Mouse (Mus musculus): ENCODE measurements at regions not wholly inside any gene's neighbourhood (a gene's known extent, or its start where the extent isn't known, plus 50 kb on each side); places are given as distances from the start of the nearest gene placed in this dataset.

DNA sequence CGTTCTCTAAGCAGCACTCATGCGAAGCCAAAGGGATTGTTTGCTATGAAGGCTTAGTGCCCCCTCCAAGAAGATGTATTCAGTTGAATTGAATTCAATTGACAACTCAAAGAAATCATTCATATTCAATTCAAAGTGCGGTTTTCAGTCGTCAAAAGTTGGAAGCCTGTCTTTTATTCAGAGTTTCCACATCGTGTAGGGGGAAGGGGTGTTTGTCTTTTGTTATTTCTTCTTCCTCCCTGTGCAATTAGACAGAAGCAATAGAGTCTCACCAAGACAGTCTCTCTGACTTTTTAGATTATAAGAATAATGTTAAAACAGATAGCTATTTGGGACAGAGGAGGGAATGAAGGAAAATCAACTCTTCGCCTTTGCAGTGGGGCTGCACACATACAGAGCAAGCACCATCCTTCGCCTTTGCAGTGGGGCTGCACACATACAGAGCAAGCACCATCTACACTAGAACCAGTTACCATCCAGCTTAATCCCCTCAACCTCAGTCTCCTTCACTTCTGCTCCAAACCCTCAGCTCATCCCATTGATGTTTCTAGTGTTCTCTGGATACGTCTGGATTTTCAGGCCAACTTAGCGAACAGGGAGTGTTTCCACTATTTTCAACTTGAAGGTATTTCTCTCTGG lies 246.7 kb downstream of the Fam49a start:
- 31% methylated on average over 9 of the region's 9 CpGs for WGBS
- no peak overlapping the region for H3K4me2 ChIP-seq
- ATAC-seq = peak; percentile 61
- H3K27ac ChIP-seq = peak overlapping the region; percentile 49
- no peak overlapping the region for H3K9ac ChIP-seq
- no peaks in the 10 kb centered on the region for H3K9me3 ChIP-seq (replicated peaks)
- peaks cover 32% of the 10 kb centered on the region for H3K4me1 ChIP-seq
- H3K4me3 ChIP-seq = no peak overlapping the region
- H3K36me3 ChIP-seq (ENCODE audit: poor library complexity, severe bottlenecking) = no peaks in the 10 kb centered on the region
- no peaks in the 10 kb centered on the region for H3K27me3 ChIP-seq

DNA sequence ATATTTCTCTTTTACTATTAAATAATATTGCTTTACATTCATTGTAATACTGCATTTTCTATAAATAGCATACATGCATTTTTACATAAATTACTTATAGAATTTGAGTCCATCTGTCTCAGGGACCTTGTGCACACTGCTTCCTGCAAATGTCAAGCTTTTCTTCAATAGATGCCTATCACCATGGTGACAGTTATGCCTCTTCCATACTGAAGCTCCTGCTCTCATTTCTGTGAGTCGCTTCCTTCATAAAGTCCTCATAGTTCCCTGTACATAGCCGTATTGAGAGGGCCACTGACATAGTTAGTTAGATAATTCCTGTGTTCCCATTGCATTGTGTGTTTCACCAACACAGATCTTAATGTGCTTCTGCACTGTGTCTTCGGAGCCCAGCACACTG lies 244.7 kb downstream of the Fam49a start:
- no peak overlapping the region for H3K4me2 ChIP-seq
- 83% methylated on average over 3 of the region's 3 CpGs for WGBS
- H3K9me3 ChIP-seq (replicated peaks) = no peaks in the 10 kb centered on the region
- no peak overlapping the region for H3K9ac ChIP-seq
- H3K27me3 ChIP-seq = no peaks in the 10 kb centered on the region
- no peaks in the 10 kb centered on the region for H3K36me3 ChIP-seq (ENCODE audit: poor library complexity, severe bottlenecking)
- no peak for ATAC-seq
- H3K4me3 ChIP-seq = no peak overlapping the region
- H3K4me1 ChIP-seq = peaks cover 32% of the 10 kb centered on the region
- peak overlapping the region; percentile 19; the same call in 1 of the 2 replicates for H3K27ac ChIP-seq

DNA sequence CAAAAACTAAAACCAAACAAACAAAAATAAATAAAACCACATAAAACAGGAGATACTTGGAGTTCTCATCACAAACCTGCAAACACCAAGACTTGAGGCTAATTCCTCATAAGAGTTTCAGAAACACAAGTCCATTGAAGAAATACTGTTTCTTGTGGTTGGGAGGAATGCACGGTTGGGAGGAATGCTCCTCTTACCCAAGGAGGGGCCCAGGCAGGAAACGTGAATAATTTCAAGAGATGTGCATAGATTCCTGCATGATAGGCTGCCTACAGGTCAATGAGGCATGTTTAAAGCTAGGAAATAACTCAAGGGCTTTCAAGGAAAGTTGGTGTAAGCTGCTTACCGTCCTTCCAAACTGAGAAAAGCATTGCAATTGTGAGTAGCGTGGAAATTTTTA lies 243.7 kb downstream of the Fam49a start:
- Histone ChIP-seq H3K4me3 (no peak overlapping the region), H3K36me3 (ENCODE audit: poor library complexity, severe bottlenecking) (no peaks in the 10 kb centered on the region), H3K9ac (no peak overlapping the region), H3K27ac (no peak overlapping the region), H3K27me3 (no peaks in the 10 kb centered on the region), H3K4me2 (no peak overlapping the region), H3K4me1 (peaks cover 32% of the 10 kb centered on the region), H3K9me3 (replicated peaks) (no peaks in the 10 kb centered on the region)
- no peak for ATAC-seq
- WGBS = 84% methylated on average over 4 of the region's 4 CpGs

DNA sequence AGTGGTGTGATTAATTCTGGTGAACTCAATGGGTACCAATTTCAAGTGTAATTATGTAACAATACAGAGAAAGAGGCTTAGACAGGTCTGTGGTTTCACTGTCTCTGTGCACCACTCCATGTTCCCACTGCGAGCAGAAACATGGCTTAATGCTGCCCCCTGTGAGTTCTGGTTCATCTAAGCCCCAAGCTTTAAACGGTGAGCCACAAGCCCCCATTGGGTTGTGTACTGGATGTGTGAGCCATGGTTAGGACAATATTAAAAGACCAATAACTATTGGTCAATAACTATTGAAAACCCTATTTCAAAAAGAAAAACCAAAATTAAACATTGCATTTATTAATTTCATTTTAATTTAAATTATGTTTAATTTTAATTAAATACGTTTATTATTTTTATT lies 238.0 kb downstream of the Fam49a start:
- no peaks in the 10 kb centered on the region for H3K9me3 ChIP-seq (replicated peaks)
- H3K4me3 ChIP-seq = no peak overlapping the region
- H3K4me2 ChIP-seq = no peak overlapping the region
- H3K36me3 ChIP-seq (ENCODE audit: poor library complexity, severe bottlenecking) = no peaks in the 10 kb centered on the region
- H3K4me1 ChIP-seq = no peaks in the 10 kb centered on the region
- H3K27me3 ChIP-seq = no peaks in the 10 kb centered on the region
- H3K27ac ChIP-seq = no peak overlapping the region
- H3K9ac ChIP-seq = no peak overlapping the region
- WGBS = 47% methylated on average over 3 of the region's 3 CpGs
- ATAC-seq = no peak

DNA sequence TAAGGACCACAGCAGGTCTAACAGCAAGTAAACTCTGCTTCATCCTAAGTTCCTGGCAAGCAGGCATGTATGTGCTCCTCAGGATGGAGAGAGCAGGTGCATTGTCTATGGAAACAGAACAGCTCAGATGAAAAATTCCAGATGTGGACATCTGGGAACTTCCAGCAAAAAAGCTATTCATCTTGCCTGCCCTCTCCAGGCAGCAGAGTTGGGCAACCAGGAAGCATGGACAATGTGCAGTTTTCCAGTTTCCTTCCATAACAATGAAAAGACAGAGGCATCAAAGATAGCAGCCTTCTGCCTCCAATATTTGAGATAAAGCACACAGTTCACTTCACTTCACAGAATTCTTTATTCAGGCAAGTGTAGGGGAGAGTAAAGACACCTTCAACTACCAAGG lies 236.7 kb downstream of the Fam49a start:
- no peak for ATAC-seq
- Histone ChIP-seq H3K27ac (no peak overlapping the region), H3K9ac (no peak overlapping the region), H3K4me1 (no peaks in the 10 kb centered on the region), H3K27me3 (no peaks in the 10 kb centered on the region), H3K4me3 (no peak overlapping the region), H3K36me3 (ENCODE audit: poor library complexity, severe bottlenecking) (no peaks in the 10 kb centered on the region), H3K4me2 (no peak overlapping the region), H3K9me3 (replicated peaks) (no peaks in the 10 kb centered on the region)

DNA sequence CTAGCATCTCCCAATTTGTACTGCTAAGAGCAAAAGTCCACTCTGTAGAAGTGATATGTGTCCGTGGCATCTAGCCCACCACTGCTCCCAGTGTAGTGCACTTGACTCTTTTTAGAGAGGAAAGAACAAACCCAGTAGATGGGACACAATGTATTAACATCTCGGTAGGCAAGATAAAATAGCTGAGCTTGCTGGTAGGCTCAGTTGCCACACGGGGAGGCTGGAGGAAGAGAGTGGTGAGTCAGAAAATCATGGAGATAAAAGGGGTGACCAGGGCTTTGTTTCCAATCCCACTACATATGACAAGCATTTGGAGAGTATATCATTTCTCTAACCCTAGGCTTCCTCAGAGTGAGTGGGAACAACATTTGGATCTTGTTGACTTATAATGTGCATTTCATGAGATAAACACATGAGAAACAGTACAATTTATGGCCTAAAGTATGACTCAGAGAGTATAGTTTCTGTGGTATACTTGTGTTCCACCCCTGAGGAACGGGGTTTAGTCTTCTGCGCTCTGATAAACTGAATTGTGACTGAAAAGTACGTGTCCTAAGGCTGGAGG lies 235.4 kb downstream of the Fam49a start:
- no peak overlapping the region for H3K4me2 ChIP-seq
- H3K36me3 ChIP-seq (ENCODE audit: poor library complexity, severe bottlenecking) = no peaks in the 10 kb centered on the region
- H3K4me3 ChIP-seq = no peak overlapping the region
- 90% methylated on average over 6 of the region's 6 CpGs for WGBS
- ATAC-seq = no peak
- no peaks in the 10 kb centered on the region for H3K27me3 ChIP-seq
- no peaks in the 10 kb centered on the region for H3K4me1 ChIP-seq
- H3K9ac ChIP-seq = no peak overlapping the region
- H3K27ac ChIP-seq = no peak overlapping the region
- H3K9me3 ChIP-seq (replicated peaks) = no peaks in the 10 kb centered on the region

DNA sequence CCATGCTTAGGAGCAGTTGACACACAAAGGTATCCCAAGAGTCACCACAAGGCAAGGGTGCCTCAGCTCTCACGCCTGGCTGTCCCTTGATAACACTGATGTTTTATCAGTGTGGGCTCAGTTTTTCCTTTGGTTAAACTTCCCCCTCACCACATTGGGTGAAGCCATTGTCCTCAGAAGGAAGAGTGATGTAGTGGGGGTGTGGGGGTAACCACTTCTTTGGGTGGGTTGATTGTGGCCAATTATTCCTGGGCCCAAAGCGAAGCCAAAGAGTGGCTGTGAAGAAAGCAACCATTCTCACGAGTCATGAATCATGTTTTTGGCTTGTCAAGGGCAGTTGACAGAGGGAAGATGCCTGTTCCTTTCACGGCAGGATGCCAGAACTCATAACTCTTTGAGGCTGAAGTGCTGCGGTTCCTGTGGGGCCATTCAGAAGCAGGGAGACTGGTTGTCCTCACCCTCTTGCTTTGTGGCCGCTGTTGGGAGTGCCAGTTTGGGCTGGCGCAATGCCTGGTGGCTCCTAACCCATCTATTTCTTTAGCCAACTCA lies 234.7 kb downstream of the Fam49a start:
- no peak for ATAC-seq
- Histone ChIP-seq H3K27ac (no peak overlapping the region), H3K9ac (no peak overlapping the region), H3K4me1 (no peaks in the 10 kb centered on the region), H3K4me2 (no peak overlapping the region), H3K4me3 (no peak overlapping the region), H3K9me3 (replicated peaks) (no peaks in the 10 kb centered on the region), H3K27me3 (no peaks in the 10 kb centered on the region), H3K36me3 (ENCODE audit: poor library complexity, severe bottlenecking) (no peaks in the 10 kb centered on the region)
- 92% methylated on average over 7 of the region's 7 CpGs for WGBS

DNA sequence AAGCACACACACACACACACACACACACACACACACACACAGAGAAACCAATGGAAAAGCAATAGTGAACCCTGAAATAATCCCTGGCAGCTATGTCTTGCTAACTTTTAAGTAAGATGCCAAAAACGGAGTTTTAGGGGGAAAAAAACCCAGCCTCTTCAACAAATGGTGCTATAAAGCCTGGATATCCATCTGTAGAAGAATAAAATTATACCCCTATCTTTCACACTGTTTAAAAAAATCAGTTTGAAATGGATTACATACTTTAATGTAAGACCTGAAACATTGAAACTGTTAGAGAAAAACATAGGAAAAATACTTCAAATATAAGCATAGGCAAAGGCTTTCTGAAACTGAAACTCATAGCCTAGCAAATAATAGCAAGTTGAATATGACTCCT lies 228.2 kb downstream of the Fam49a start:
- H3K27me3 ChIP-seq = no peaks in the 10 kb centered on the region
- no peaks in the 10 kb centered on the region for H3K4me1 ChIP-seq
- no peak overlapping the region for H3K4me3 ChIP-seq
- H3K27ac ChIP-seq = no peak overlapping the region
- H3K36me3 ChIP-seq (ENCODE audit: poor library complexity, severe bottlenecking) = no peaks in the 10 kb centered on the region
- 85% methylated on average over 1 of the region's 1 CpGs for whole genome bisulfite sequencing
- ATAC-seq = no peak
- no peak overlapping the region for H3K4me2 ChIP-seq
- H3K9ac ChIP-seq = no peak overlapping the region
- H3K9me3 ChIP-seq (replicated peaks) = no peaks in the 10 kb centered on the region

DNA sequence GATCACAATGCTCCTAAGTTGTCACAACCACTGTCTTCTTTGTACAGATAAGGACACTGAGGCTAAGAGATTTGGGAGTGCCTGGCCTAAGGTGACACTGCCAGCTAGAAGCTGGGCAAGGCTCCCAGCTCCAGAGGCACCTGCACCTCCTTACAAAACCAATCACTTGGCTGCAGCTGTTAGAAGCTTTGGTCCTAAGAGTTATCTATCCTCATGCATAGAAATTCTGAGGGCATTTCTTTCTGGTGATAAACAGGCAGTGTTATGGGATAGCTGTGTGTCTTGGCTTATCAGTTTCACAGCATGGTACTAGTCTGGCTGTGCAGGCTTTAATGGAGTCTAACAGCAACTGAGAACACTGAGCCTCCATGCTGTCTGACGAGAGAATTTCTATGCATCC lies 226.2 kb downstream of the Fam49a start:
- WGBS = 78% methylated on average over 1 of the region's 1 CpGs

DNA sequence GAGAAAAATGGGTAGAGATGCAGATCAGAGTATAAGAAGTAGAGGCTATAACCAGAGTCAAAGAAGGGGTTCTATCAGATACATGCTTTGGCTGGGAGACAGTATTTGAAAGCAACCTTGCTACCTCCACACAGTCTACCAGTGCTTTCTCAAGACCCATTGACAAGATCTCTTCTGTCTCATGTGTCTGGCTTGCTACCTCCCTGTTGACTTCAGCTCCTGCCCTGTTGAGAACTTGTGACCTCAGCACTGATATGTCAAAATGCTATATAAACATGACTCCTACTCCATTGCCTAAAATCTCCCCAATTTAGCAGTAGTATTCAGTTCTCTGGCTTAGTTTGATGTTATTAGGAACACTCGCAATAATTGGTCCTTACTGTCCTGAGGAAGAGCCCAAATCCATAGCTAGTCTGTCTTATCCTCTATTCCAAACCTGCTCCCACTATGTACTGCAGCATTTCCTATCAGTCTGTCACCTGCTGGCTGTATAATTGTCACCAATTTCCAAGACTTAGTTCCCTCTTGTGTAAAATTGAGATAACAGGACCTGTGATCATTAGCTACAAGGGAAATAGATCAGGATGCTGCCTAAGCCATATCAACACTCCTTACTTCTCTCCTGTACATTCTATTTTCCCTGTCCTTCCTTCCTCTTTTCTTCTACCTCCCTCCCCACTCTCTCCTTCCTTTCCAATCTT lies 224.9 kb downstream of the Fam49a start:
- no peaks in the 10 kb centered on the region for H3K27me3 ChIP-seq
- H3K4me3 ChIP-seq = no peak overlapping the region
- no peak for ATAC-seq
- no peaks in the 10 kb centered on the region for H3K9me3 ChIP-seq (replicated peaks)
- H3K4me1 ChIP-seq = no peaks in the 10 kb centered on the region
- no peak overlapping the region for H3K27ac ChIP-seq
- H3K36me3 ChIP-seq (ENCODE audit: poor library complexity, severe bottlenecking) = no peaks in the 10 kb centered on the region
- WGBS = 86% methylated on average over 1 of the region's 1 CpGs
- no peak overlapping the region for H3K9ac ChIP-seq
- no peak overlapping the region for H3K4me2 ChIP-seq

More for the DNA sequence above, 226.2 kb downstream of the Fam49a start:
- Histone ChIP-seq H3K27ac (no peak overlapping the region), H3K9me3 (replicated peaks) (no peaks in the 10 kb centered on the region), H3K4me2 (no peak overlapping the region), H3K4me3 (no peak overlapping the region), H3K4me1 (no peaks in the 10 kb centered on the region), H3K36me3 (ENCODE audit: poor library complexity, severe bottlenecking) (no peaks in the 10 kb centered on the region), H3K9ac (no peak overlapping the region), H3K27me3 (no peaks in the 10 kb centered on the region)
- no peak for ATAC-seq

DNA sequence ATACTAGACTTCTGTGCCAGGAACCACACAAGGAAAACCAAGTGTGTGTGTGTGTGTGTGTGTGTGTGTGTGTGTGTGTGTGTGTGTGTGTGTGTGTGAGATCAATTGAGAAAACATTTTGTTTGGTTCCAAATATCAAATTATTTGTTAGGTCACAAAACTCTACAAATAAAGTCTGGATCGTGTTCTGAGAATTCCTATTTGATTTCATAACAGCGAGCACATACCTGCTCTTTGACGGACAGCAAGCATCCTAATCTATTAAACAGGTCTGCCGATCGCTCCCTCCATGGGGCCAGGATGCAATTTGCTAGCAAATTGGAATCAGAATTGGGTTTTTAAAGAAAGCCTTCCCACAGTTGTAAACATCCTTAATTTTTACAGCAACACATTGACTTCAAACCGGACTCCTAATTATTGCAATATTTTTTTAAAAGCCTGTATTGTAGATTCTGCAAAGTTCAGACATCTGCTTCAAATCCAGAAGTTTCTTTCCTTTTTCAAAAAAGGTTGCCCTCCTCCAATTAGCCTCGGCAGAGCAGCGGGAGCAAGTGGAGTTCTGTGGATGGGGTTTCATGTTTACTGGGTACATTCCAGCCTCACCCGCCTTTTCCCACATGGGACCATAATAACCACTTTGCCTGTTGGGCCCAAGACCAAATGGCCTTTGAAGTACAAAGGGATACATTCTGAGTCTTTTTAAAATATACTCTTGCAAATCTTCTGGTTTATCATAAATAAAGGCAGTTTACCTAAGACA lies 223.2 kb downstream of the Fam49a start:
- no peaks in the 10 kb centered on the region for H3K36me3 ChIP-seq (ENCODE audit: poor library complexity, severe bottlenecking)
- no peak overlapping the region for H3K4me2 ChIP-seq
- whole genome bisulfite sequencing = 82% methylated on average over 9 of the region's 9 CpGs

DNA sequence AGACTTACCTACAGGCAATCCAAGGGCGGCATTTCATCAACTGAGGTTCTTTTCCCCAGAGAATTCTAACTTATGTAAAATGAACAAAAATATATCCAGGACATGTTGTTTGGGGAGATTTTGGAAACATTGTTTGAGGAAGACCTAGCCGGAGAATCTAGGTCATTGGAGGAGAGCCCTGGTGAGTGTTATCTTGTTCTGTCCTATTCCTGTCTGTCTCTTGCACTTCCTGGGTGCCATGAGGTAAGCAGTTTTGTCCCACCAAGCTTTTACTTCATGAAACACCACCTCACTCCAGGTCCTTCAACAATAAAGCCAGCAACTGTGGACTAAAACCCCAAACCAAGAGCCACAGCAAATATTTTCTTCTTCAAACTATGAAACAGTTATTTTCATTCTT lies 218.5 kb downstream of the Fam49a start:
- no peaks in the 10 kb centered on the region for H3K9me3 ChIP-seq (replicated peaks)
- H3K27me3 ChIP-seq = no peaks in the 10 kb centered on the region
- H3K4me3 ChIP-seq = no peak overlapping the region
- H3K27ac ChIP-seq = no peak overlapping the region
- 87% methylated on average over 2 of the region's 2 CpGs for WGBS
- no peaks in the 10 kb centered on the region for H3K4me1 ChIP-seq
- no peak overlapping the region for H3K9ac ChIP-seq
- H3K4me2 ChIP-seq = no peak overlapping the region
- no peak for ATAC-seq
- H3K36me3 ChIP-seq (ENCODE audit: poor library complexity, severe bottlenecking) = no peaks in the 10 kb centered on the region

More for the DNA sequence above, 223.2 kb downstream of the Fam49a start:
- H3K4me1 ChIP-seq = no peaks in the 10 kb centered on the region
- H3K4me3 ChIP-seq = no peak overlapping the region
- H3K27me3 ChIP-seq = no peaks in the 10 kb centered on the region
- no peak overlapping the region for H3K9ac ChIP-seq
- H3K9me3 ChIP-seq (replicated peaks) = no peaks in the 10 kb centered on the region
- no peak for ATAC-seq
- H3K27ac ChIP-seq = no peak overlapping the region

Measured in forebrain, embryonic 13.5 days (tissue).